Mouse (Mus musculus) ZHBTc4 (cell line): ENCODE measurements around the gene Spata33.
"Not testable (repeated sequence)": the region's sequence is repeated elsewhere in the genome, so short reads cannot be mapped to it uniquely, and the experiment has no call there.

Source experiments
- DNase-seq: peaks from one replicate; pipeline ENCODE4 v3.0.0-alpha.2; 2011; ENCODE audit warnings: low read depth, low spot score

Gene Spata33

DNA sequence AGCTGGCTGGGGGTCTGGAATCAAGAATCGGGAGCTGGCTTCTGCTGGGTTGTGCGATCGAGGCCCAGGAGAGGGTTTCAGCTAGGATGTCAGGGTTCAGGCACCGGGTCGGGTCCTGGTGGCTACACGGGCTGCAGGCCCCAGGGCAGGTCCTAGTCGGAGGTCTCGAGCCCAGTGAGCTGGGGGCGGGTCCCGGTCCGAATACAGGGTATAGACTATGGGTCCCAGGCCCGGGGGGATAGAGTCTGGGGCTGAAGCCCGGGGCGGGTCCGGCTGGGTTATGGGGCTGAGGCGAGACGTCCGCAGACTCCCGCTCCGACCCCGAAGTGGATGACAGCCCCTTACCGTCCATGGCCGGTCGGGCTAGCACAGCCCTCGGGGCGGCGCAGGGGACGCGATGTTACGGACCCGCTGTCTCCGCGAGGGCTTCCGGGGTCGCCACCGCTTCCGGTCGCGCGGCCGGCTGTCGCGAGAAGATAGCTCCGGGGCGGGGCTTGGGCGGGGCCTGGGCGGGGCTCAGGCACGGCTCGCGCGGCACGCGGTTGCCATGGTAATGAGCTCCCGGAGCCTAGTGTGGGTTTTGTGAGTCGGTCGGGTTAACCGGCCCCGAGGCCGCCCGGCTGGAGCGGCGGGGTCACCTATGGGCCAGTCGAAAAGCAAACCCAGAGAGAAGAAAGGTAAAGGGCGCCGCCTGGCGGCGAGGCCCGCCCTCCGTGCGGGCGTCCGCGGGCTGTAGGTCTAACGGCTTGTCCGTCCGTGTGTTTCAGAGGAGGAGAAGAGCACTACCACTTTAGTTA lies at the start of gene Spata33, which contains the start of gene Chmp1a:
Gene Spata33, plus strand, starts transcription at position 512 of the 797 bp plus-strand sequence.
Gene Chmp1a, minus strand, starts transcription at position 443 of the 797 bp plus-strand sequence.
- DNase-seq, result peak; percentile 98

DNA sequence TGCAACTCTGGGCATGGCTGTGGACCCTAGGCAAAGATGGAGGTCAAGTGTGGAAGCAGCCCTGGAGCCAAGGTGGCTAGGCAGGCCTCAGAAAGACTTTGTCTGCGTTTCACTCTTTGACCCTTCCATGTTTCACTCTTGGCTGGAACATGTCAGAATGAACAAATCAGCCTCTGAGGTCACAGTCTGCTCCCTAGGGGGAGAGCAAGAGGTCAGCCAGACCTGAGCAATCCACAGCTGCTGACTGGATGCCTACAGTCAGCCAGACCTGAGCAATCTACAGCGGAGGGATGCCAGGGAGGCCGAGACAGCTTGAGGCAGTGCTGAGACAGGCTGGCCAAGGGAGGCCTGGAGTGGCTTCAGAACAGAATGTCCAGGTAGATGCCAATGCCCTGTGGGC lies 31.2 kb upstream of the Spata33 start:
- peak; percentile 38 for DNase-seq

DNA sequence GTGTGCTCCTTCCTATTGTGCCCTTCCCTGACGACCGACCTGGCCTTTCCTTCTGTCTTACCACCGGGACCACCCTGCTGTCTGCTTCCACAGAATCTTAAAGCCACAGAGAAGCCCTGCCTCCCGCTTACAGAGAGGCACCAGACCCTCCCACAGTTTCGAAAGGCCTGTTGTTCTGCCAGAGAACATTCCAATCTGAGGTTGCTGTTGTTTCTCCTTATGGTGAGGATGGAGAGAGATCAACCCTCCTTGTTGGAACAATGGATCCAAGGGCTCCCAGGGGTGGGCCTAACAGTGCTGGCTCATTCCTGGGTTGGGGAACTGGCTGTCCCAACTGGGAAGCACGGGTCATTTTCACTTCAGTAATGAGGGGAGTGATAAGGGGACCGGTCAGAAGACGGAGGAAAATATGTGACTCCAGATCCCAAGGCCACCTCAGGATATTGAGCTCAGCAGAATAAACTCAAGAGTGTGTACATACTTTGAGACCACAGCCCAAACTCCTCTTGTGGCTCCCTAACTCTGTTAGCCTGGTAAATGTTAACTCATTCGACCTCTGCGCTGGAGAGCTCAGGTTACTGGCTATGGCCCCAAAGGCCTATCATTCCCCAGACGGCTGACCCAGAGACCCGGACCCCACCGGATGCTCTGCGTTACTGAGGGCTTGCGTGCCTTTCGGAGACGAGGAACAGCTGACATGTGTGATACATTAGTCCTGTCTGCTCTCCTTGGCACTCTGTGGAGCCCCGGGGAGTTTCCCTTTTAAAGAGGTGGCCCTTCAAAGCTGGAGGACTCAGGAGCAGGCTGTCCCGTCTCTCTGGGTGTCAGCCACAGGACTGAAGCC lies 26.8 kb upstream of the Spata33 start, which contains the start of gene Dpep1:
Gene Dpep1, plus strand, starts transcription at position 677 of the 844 bp plus-strand sequence.
- peak; percentile 61 for DNase-seq

DNA sequence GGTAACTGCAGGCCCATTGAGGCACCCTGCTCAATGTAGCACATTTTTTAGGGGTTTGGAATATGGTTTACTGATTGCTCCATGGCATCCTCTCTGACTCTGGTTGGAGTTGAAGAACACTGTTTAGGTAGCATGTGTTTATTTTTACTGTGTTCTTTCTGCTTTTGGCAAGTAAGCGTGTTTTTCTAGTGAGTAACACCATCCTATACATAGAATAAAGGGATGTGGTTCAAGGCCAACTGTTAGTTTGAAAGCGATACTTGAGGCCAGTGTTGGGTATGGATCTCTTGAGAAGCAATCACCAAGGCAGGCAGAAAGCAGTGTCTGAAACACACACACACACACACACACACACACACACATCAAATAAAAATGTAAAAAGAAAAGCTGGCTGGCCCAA lies 24.6 kb upstream of the Spata33 start:
- no peak for DNase-seq

DNA sequence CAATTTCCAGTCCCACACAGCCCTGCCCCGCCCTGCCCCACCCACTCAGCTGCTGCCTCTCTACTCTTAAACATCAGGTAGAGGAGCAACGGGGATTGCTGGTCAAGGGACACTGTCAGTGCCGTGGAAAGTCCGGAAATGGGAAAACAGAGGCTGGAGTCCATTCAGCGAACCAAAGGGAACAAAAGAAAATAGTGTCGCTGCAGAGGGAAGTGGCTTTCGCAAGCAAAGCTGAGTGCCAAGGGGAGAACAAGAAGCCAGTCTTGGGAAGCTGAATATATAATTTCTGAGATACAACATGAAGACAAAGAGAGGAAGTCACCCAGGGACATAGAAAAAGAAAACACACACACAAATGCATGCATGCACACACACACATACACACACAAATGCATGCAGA lies 23.8 kb upstream of the Spata33 start:
- no peak for DNase-seq

DNA sequence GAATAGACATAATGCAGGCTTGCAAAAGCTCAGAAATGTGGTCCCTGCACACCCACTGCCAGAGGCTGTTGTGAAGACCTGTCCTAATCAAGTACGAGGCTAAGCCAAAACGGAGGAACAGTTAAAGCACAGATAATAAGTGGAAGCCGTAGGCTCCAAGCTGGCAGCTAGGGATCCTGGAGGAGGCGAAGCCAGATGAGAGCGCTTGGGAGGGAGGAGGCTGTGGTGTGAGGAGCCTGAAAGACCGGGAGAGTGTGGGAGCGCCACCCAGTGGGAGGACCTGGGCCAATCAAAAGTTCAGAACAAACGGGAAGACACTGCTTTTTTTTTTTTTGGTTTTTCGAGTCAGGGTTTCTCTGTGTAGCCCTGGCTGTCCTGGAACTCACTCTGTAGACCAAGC lies 22.0 kb upstream of the Spata33 start:
- DNase-seq, result peak; percentile 89

DNA sequence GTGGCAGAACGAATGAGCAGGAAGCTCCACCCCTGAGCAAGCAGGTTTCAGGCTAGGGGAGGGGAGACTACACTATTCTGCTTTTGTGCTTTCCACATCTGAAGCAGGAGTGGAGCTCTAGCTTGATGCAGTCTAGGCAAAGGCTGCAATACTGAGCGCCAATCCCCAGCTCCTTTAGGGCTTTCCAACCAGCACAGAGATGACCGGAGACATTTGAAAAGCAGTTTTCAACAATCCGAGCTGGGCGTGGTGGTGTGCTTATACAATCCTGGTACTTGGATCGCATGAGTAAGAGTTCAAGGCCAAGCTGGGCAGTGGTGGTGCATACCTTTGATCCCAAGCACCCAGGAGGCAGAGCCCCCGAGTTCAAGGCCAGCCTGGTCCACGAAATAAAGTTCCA lies 20.7 kb upstream of the Spata33 start:
- peak; percentile 66 for DNase-seq

DNA sequence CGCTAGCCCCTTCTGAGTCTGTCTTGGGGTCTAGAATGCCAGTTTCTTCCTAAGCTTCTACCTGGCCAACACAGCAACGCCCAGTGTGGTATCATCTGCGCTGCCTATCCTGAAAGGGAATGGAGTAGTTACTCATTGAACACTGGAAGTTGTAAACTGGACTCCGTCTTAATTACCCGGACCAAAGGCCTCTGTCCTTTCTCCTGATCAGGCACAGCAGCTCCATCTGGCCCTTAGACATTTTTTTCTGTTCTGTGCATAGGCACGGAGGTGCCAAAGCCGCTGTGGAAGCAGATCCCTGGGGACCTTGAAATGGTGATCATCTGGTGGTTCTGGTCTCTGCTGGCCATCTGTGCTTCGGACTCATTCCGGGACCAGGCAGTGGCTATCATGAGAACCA lies 18.9 kb upstream of the Spata33 start:
- no peak for DNase-seq

DNA sequence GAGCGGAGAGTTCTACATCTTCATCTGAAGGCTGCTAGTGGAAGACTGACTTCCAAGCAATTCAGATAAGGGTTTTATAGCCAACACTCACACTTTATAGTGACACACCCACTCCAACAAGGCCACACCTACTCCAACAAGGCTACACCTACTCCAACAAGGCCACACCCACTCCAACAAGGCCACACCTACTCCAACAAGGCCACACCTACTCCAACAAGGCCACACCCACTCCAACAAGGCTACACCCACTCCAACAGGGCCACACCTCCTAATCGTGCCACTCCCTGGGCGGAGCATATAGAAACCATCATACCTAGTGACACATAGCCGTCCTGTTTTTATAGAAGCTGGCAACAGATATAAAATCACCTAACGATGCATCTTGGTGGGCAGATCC lies 15.6 kb upstream of the Spata33 start:
- peak; percentile 76 for DNase-seq

DNA sequence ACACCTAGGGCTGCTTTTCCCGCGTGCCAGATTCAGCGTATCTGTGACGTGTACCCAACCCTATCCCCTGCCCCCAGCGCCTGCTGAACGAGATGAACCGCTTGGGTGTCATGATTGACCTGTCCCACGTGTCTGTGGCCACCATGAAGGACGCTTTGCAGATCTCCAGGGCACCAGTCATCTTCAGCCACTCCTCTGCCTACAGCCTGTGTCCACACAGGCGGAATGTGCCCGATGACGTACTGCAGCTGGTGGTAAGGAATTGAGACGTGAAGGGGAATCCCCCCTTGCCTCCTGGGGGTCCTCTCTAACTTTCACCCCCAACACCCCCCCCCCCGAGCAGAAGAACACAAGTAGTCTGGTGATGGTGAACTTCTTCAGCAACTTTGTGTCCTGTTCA lies 12.8 kb upstream of the Spata33 start:
- no peak for DNase-seq

DNA sequence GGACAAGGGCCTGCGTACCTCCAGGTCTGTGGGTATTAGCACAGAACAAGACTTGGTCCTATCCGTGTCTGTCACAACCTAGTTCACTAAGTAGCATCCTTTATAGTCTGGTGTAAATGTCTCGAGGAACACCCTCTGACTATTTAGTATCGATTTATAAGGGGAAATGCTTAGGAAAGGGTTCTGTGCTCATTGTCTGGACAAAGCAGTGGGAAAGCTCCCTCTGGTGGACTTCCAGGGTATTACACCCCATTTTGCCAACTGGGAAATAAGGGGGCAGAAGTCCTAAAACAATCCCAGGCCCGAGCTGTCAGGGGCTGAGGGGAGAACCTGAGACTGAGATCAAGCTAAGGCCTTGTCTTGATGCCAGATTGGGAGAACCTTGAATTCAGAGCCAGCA lies 10.3 kb upstream of the Spata33 start:
- peak; percentile 84 for DNase-seq

DNA sequence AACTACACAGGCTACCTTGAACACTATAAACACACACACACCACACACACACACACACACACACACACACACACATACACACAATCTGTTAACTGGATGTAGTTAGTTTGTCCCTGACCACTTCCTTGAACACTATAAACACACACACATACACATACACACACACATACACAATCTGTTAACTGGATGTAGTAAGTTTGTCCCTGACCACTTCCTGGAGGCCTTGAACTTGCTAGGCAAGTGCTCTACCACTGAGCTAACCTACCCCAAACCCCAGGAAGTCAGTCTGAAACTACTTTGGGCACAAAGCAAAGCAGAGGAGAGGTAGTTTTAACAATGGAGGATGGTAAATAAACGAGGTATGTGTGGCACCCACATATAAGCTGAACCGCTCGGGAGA lies 9.1 kb upstream of the Spata33 start:
- no peak for DNase-seq

DNA sequence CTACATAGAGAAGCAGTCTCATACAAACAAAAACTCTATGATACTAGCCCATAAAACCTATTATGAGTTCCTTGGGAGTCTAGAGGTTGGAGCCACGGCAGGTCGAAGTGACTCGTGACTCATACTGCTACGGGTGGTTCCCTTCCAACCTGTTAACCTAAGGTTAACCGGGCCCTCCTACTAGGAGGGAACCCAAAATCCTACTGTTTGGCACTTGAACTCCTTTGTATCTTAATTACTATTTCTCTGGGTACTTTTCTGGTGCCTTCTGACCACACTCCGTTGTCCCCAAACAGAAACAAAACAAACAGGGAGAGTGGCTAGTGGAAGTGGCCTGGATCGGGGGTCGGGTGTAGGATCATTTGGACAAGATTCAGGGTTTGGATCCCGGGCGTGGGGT lies 756 bp upstream of the Spata33 start:
- DNase-seq, result no peak

DNA sequence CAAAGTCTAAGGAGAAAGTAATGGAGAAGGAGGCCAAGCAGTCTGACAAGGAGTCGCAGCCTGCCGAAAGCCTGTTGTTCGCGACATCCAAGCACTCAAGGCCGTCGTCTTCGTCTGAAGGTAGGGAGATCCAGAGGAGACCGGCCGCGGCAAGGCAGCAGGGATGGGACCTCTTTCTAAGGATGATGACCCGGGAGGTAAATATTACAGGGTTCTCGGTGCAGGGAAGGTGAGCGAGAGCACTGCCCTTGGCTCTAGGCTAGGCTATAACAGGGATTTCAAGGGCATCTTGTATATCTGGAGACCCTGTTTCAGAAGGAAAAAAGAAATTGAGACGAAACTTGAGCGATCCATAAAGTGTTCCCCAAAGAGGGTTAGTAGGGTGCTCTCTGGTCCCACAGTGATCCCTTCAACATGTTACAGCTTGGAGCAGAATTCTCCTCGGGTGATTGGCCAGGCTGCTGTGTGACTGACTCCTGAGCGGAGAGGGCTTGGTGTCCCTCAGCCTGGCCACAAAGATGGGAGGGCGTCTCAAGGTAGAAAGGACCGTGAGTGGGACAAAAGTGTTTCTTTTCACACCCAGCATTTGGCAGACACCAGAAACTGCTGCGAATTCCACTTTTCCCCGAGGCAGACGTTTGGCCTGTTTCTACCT lies 613 bp downstream of the Spata33 start:
- no peak for DNase-seq

DNA sequence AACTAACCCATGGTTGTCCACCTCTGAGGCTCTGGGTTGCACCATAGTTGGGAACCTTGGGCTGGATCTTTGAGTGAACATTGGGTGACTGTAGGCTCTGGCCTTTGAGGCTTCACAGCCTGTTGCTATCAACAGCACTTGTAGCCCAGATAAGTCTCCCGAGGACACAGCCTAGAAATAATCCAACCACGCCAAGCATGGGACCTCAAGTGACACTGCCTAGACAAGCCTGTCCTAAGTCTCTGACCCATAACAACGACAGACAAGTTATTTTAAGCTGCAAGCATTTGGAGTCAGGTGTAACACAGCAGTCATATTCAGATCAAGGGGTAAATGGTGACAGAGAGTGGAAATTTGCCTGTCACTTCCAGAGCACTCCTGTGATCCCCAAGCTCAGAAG lies 2.8 kb downstream of the Spata33 start:
- DNase-seq, result no peak

DNA sequence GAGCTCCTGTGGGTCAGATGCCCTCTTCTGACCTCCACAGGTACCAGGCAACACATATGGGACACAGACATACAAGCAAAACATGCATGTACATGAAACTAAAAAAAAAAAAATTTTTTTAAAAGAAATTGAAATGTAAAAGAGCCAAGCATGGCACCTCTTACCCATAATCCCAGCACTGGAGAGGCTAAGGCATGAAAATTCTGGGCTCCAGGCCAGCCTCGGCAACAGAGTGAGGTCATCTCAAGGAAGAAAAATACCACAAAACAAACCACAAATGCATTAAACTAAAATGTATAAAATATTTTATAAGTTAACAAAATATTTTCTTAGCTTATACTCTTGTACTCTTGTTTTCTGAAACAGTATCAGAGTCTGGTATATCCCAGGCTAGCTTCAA lies 8.3 kb downstream of the Spata33 start:
- no peak for DNase-seq

DNA sequence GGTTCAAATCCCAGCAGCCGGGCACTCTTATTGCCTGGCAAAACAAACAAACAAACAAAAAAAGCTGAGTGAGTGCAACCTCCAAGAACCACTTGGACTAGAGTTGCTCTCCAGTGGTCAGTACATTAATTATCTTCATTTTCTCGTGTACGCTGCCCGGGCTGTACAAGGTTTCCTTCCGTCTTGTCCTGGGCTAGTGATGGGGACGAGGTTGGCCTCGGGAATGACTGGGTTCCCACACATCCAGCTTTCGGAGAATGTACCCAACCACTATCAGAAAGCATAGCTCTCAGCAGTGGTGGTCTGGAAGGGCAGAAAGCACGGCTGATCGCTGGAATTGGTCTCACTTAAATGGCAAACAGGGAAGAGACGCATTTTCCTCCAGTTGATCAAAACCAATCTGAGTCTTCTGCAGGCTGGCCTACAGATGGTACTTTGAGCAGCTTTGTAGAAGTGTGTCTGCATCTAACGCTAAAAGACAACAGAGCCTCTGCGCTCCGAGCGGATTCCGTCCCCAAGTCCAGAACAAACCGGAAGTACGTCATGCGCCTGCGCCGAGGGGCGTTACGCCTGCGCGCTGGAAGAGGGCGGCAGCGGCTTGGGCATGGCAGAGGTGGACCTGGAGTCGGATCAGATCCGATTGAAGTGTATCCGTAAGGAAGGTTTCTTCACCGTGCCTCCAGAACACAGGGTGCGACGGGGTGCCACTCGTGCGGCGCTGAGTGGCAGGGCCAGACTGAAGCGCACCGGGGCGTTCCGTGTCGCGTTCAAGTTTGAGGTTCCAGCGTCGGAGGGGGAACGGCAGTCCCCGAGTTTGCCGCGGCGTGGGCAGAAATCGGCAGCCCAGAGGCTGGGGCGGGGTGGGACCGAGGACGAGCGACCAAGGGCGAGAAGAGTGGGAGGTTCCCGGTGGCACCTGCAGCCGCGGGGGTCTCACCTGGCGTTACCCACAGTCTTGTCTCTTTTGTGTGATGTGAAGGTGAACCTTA lies 11.9 kb downstream of the Spata33 start, which contains the start of gene Cdk10:
Gene Cdk10, plus strand, starts transcription at position 565 of the 989 bp plus-strand sequence.
- peak; percentile 95 for DNase-seq

DNA sequence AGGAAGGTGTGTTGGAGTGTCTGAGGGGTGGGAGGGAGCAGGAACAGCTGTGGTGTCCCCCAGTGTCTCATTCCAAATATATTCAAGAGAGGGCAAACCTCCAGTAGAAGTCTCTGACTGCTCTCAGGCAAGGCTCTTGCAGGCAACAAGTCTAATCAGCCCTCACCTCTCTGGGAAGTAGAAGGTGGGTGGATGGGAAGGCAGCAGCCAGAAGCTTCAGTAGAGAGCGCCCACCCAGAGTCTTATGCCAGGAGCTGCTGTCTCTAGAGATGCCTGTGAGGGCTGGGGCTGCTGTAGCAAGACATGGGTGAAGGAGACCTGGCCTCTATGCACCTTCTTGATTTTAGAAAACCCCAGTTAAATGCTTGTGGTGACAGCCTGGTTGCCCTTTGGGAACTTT lies 15.8 kb downstream of the Spata33 start:
- no peak for DNase-seq

DNA sequence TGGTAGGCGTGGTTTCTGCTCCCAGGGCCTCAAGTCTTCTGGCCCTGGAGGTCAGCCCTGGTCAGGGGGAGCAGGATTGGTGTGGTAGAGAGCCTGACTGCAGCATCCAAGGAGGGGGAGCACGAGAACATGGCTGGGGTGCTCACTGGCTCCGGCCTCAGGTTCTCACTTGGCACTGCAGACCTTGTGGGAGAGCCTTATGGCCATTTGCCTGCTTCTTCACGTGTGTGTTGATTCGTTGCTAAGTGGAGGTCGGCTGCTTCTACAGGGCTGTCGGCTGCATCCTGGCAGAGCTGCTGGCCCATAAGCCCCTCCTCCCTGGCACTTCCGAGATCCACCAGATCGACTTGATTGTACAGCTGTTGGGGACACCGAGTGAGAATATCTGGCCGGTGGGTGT lies 17.7 kb downstream of the Spata33 start:
- DNase-seq, result not testable (repeated sequence)

DNA sequence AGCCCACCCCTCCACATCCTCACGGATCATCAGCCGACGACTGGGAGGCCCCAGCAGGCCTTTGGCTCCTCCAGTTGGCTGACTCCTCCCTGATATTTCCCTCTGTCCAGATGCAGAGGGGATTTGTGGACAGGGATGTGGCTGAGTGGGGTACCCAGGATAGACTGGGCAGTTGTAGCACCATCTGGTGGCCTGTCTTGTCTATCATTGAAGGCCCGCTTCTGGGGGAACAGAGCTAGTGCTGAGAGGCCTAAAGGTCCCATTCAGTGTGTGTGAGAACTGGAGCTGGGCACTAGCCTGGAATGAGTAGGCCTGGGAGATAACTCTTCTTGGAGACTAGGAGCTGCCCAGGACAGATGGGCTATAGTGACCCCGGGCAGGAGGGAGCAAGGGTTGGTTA lies 19.1 kb downstream of the Spata33 start:
- no peak for DNase-seq

DNA sequence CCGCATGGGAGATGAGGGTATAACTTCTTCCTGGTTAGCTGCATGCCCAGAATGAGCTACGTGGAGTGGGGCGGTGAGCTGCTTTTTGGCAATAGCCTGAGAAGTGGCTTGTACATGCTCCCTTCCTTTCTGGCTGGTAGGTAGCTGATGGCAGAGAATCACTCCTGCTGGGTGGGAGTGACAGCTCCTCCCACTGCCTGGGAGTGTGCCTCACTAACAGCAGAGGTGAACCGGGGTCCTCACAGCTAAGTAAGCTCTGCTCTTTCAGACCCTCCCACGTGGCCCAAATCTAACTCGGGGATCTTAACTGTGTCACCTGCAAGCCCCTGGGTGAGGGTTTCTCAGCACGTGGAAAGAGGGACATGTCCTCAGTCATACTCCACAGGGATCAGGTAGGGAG lies 19.9 kb downstream of the Spata33 start:
- no peak for DNase-seq
